Mouse (Mus musculus) stomach, embryonic 14.5 days (tissue): ENCODE measurements at regions not wholly inside any gene's neighbourhood (a gene's known extent, or its start where the extent isn't known, plus 50 kb on each side); places are given as distances from the start of the nearest gene placed in this dataset.

Experiments
- ATAC-seq: fragments of 200-750 bp; cut with Nextera tagmentation; 2 replicates; pipeline ENCODE4 v1.8.0; 2017; ENCODE audit warnings: low read depth, moderate TSS enrichment; ENCODE audit not compliant: insufficient number of reproducible peaks, insufficient read depth, low FRiP score
- H3K27ac ChIP-seq: fragments of 300-500 bp; sonication (generic); 2 replicates; pipeline ENCODE4 v1.5.1; 2014; ENCODE audit warnings: mild to moderate bottlenecking, low read length, moderate library complexity, mixed read lengths
- H3K27me3 ChIP-seq: fragments of 300-500 bp; sonication (generic); 2 replicates; pipeline ENCODE4 v1.6.1; 2014; ENCODE audit warnings: low read length, control low read depth, mixed read lengths; ENCODE audit not compliant: control insufficient read depth, insufficient read depth
- H3K36me3 ChIP-seq: fragments of 300-500 bp; sonication (generic); 2 replicates; pipeline ENCODE4 v1.6.1; 2014; ENCODE audit warnings: mild to moderate bottlenecking, control low read depth, low read length, moderate library complexity, mixed read lengths; ENCODE audit not compliant: control insufficient read depth, insufficient read depth
- H3K4me1 ChIP-seq: fragments of 300-500 bp; sonication (generic); 2 replicates; pipeline ENCODE4 v1.6.1; 2014; ENCODE audit warnings: low read length, control low read depth, mixed read lengths; ENCODE audit not compliant: control insufficient read depth, insufficient read depth
- H3K4me2 ChIP-seq: fragments of 300-500 bp; sonication (generic); replicated peaks from 2 replicates; pipeline ENCODE4 v1.6.1; 2014; ENCODE audit warnings: low read depth, low read length, control low read depth
- H3K4me3 ChIP-seq: fragments of 300-500 bp; sonication (generic); 2 replicates; pipeline ENCODE4 v1.5.1; 2014; ENCODE audit warnings: low read depth, low read length, control low read depth
- H3K9ac ChIP-seq: fragments of 300-500 bp; sonication (generic); replicated peaks from 2 replicates; pipeline ENCODE4 v1.6.1; 2014; ENCODE audit warnings: low read depth, mild to moderate bottlenecking, control low read depth, low read length, moderate library complexity, mixed read lengths
- H3K9me3 ChIP-seq: fragments of 300-500 bp; sonication (generic); 2 replicates; pipeline ENCODE4 v1.6.1; 2016; ENCODE audit warnings: low read depth, low read length, control low read depth; ENCODE audit not compliant: control insufficient read depth
- WGBS: fragments of 180-500 bp; shearing (Covaris S2); extraction: QIAGEN DNeasy Blood & Tissue Kit; methylation state at CpG from one replicate; pipeline ENCODE4 v1.1.7; 2014; 5-methylcytosine and 5-hydroxymethylcytosine counted together

- Histone ChIP-seq H3K4me1 (no peaks in the 10 kb centered on the region), H3K36me3 (no peaks in the 10 kb centered on the region), H3K4me2 (no peak overlapping the region), H3K27me3 (no peaks in the 10 kb centered on the region), H3K4me3 (no peak overlapping the region), H3K9ac (no peak overlapping the region), H3K27ac (no peak overlapping the region), H3K9me3 (no peaks in the 10 kb centered on the region)
- ATAC-seq = no peak
- 85% methylated on average over 8 of the region's 8 CpGs for WGBS
Measured at GRCm38 (mm10) chr10:42069751-42070150, 51.5 kb upstream of the Armc2 start.

GRCm38 (mm10) chr10:42068497-42068896 is 50.3 kb upstream of the Armc2 start:
- no peaks in the 10 kb centered on the region for H3K27me3 ChIP-seq
- no peaks in the 10 kb centered on the region for H3K9me3 ChIP-seq
- H3K27ac ChIP-seq = no peak overlapping the region
- H3K4me1 ChIP-seq = no peaks in the 10 kb centered on the region
- H3K4me2 ChIP-seq = no peak overlapping the region
- no peak overlapping the region for H3K4me3 ChIP-seq
- H3K9ac ChIP-seq = no peak overlapping the region
- ATAC-seq = no peak
- no peaks in the 10 kb centered on the region for H3K36me3 ChIP-seq
- 79% methylated on average over 2 of the region's 2 CpGs for WGBS
